Mouse (Mus musculus) liver, embryonic 16.5 days (tissue): ENCODE measurements around the gene Gigyf1. TPM values are rescaled to one million over a fixed set of nuclear protein-coding genes. Genes with fewer than 3 reads are reported as not detected.
A peak's percentile ranks its signal among the peaks of the same experiment; 100 is the strongest.

ENCODE experiments used
- ATAC-seq: fragments of 200-750 bp; cut with Nextera tagmentation; 2 replicates; pipeline ENCODE4 v1.8.0; 2017; ENCODE audit warnings: low read depth, mild to moderate bottlenecking, moderate number of reproducible peaks, moderate library complexity
- H3K27ac ChIP-seq: fragments of 300-500 bp; sonication (generic); 2 replicates; pipeline ENCODE4 v1.5.1; 2014; ENCODE audit warnings: mild to moderate bottlenecking, low read length
- H3K27me3 ChIP-seq: fragments of 300-500 bp; sonication (generic); 2 replicates; pipeline ENCODE4 v1.6.1; 2014; ENCODE audit warnings: low read depth, low read length, mixed read lengths; ENCODE audit not compliant: control insufficient read depth, insufficient read depth
- H3K36me3 ChIP-seq: fragments of 300-500 bp; sonication (generic); 2 replicates; pipeline ENCODE4 v1.6.1; 2014; ENCODE audit warnings: mild to moderate bottlenecking; ENCODE audit not compliant: control insufficient read depth, insufficient read depth
- H3K4me1 ChIP-seq: fragments of 300-500 bp; sonication (generic); 2 replicates; pipeline ENCODE4 v1.6.1; 2014; ENCODE audit warnings: low read depth, low read length, mixed read lengths; ENCODE audit not compliant: control insufficient read depth
- H3K4me2 ChIP-seq: fragments of 300-500 bp; sonication (generic); 2 replicates; pipeline ENCODE4 v1.6.1; 2014; ENCODE audit warnings: low read depth, low read length, mixed read lengths
- H3K4me3 ChIP-seq: fragments of 300-500 bp; sonication (generic); 2 replicates; pipeline ENCODE4 v1.5.1; 2014; ENCODE audit warnings: low read depth, mild to moderate bottlenecking, low read length
- H3K9ac ChIP-seq: fragments of 300-500 bp; sonication (generic); 2 replicates; pipeline ENCODE4 v1.6.1; 2014; ENCODE audit warnings: low read depth, low read length
- H3K9me3 ChIP-seq: fragments of 300-500 bp; sonication (generic); replicated peaks from 2 replicates; pipeline ENCODE4 v1.6.1; 2016; ENCODE audit warnings: low read length; ENCODE audit not compliant: control insufficient read depth
- WGBS: fragments of 180-500 bp; shearing (Covaris S2); extraction: QIAGEN DNeasy Blood & Tissue Kit; methylation state at CpG from one replicate; pipeline ENCODE4 v1.1.7; 2014; ENCODE audit not compliant: insufficient replicate concordance; 5-methylcytosine and 5-hydroxymethylcytosine counted together
- polyA plus RNA-seq: library from polyadenylated mRNA; unstranded; fragments of >200 nt; fragmentation: Nextera tagmentation; extraction: Ambion mirVana; gene quantifications from 2 replicates; pipeline ENCODE4 v1.2.1, GENCODE M21; 2015

The Gigyf1 gene
- polyA plus RNA-seq, 1 experiment from 2014 or later: 3.1 TPM

- Histone ChIP-seq H3K4me1 (peaks cover 32% of the 10 kb centered on the region), H3K4me2 (peak overlapping the region; percentile 89), H3K36me3 (no peaks in the 10 kb centered on the region), H3K4me3 (peak overlapping the region; percentile 90), H3K27me3 (no peaks in the 10 kb centered on the region), H3K9ac (peak overlapping the region; percentile 93; the same call in 1 of the 2 replicates), H3K9me3 (no peaks in the 10 kb centered on the region), H3K27ac (no peak overlapping the region)
- 77% methylated on average over 3 of the region's 3 CpGs for whole genome bisulfite sequencing
- ATAC-seq: no peak
Observed at GRCm38 (mm10) chr5:137511706-137512105, 6.6 kb upstream of the Gigyf1 start.

- no peak for ATAC-seq
- peaks cover 32% of the 10 kb centered on the region for H3K4me1 ChIP-seq
Observed at GRCm38 (mm10) chr5:137512847-137513794, 5.2 kb upstream of the Gigyf1 start.

GRCm38 (mm10) chr5:137513951-137514721 is 4.2 kb upstream of the Gigyf1 start:
- Histone ChIP-seq H3K27me3 (no peaks in the 10 kb centered on the region), H3K4me2 (no peak overlapping the region), H3K4me3 (no peak overlapping the region), H3K27ac (no peak overlapping the region), H3K9me3 (no peaks in the 10 kb centered on the region), H3K36me3 (peaks cover under 1% of the 10 kb centered on the region; the same call in 1 of the 2 replicates), H3K9ac (no peak overlapping the region), H3K4me1 (peaks cover 32% of the 10 kb centered on the region)
- 77% methylated on average over 12 of the region's 12 CpGs for WGBS
- ATAC-seq: no peak

More at GRCm38 (mm10) chr5:137512847-137513794, 5.2 kb upstream of the Gigyf1 start:
- Histone ChIP-seq H3K9ac (no peak overlapping the region), H3K27ac (no peak overlapping the region), H3K27me3 (no peaks in the 10 kb centered on the region), H3K4me3 (no peak overlapping the region), H3K36me3 (no peaks in the 10 kb centered on the region), H3K9me3 (no peaks in the 10 kb centered on the region), H3K4me2 (no peak overlapping the region)
- WGBS: 74% methylated on average over 11 of the region's 11 CpGs

- Histone ChIP-seq H3K4me1 (peaks cover 29% of the 10 kb centered on the region), H3K36me3 (peaks cover 8% of the 10 kb centered on the region), H3K9ac (no peak overlapping the region), H3K27ac (no peak overlapping the region), H3K4me2 (no peak overlapping the region), H3K4me3 (no peak overlapping the region), H3K27me3 (no peaks in the 10 kb centered on the region), H3K9me3 (no peaks in the 10 kb centered on the region)
- WGBS: 81% methylated on average over 3 of the region's 3 CpGs
- no peak for ATAC-seq
Observed at GRCm38 (mm10) chr5:137514811-137515210, 3.5 kb upstream of the Gigyf1 start.

- H3K9me3 ChIP-seq: no peaks in the 10 kb centered on the region
- 88% methylated on average over 27 of the region's 27 CpGs for WGBS
- H3K9ac ChIP-seq: no peak overlapping the region
- no peak overlapping the region for H3K4me3 ChIP-seq
- no peak for ATAC-seq
- H3K27me3 ChIP-seq: no peaks in the 10 kb centered on the region
- H3K4me1 ChIP-seq: 0 out of 2 replicates have a peak, but pooled peaks cover 2% of the 10 kb centered on the region
- H3K27ac ChIP-seq: no peak overlapping the region
- H3K36me3 ChIP-seq: peaks cover 53% of the 10 kb centered on the region
- no peak overlapping the region for H3K4me2 ChIP-seq
Observed at GRCm38 (mm10) chr5:137519691-137520550, 1.6 kb downstream of the Gigyf1 start.

GRCm38 (mm10) chr5:137521861-137522260 is 3.5 kb downstream of the Gigyf1 start:
- ATAC-seq: no peak
- Histone ChIP-seq H3K36me3 (peaks cover 58% of the 10 kb centered on the region), H3K27ac (no peak overlapping the region), H3K4me2 (no peak overlapping the region), H3K27me3 (no peaks in the 10 kb centered on the region), H3K4me1 (peaks cover 8% of the 10 kb centered on the region), H3K9ac (no peak overlapping the region), H3K4me3 (no peak overlapping the region), H3K9me3 (no peaks in the 10 kb centered on the region)
- WGBS: 59% methylated on average over 9 of the region's 9 CpGs

- Histone ChIP-seq H3K27ac (no peak overlapping the region), H3K4me2 (no peak overlapping the region), H3K27me3 (no peaks in the 10 kb centered on the region), H3K4me3 (no peak overlapping the region), H3K36me3 (peaks cover 64% of the 10 kb centered on the region), H3K9me3 (no peaks in the 10 kb centered on the region), H3K9ac (no peak overlapping the region), H3K4me1 (peaks cover 8% of the 10 kb centered on the region)
- 84% methylated on average over 11 of the region's 11 CpGs for WGBS
- no peak for ATAC-seq
Observed at GRCm38 (mm10) chr5:137522711-137523110, 4.4 kb downstream of the Gigyf1 start.

GRCm38 (mm10) chr5:137523396-137524250 is 5.3 kb downstream of the Gigyf1 start:
- Histone ChIP-seq H3K4me1 (peaks cover 11% of the 10 kb centered on the region), H3K9me3 (no peaks in the 10 kb centered on the region), H3K4me2 (no peak overlapping the region), H3K27me3 (no peaks in the 10 kb centered on the region), H3K27ac (no peak overlapping the region), H3K9ac (no peak overlapping the region), H3K36me3 (peaks cover 73% of the 10 kb centered on the region), H3K4me3 (no peak overlapping the region)
- WGBS: 82% methylated on average over 25 of the region's 25 CpGs
- ATAC-seq: no peak
